Comparison of ENCODE assay signal across 14 mouse cellular contexts in genomic region chr11:89871587-89871986, GRCm38 (mm10).
DNase-seq lines count a peak whose midpoint lies in the region.
"Had no signal": no experiment of that assay in that cellular context is flagged by ENCODE, and none has a peak within 500 bp of the region (broad histone marks: within the 10 kb centered on the region; RNA-seq: fewer than 3 reads in every experiment).

No protein-coding gene starts in this region.

- DNase-seq in cerebellum, postnatal 36 days = peak; percentile 3 to 7
- DNase-seq in cerebellum, adult 8-10 months = no peak
- peak; percentile 72 for DNase-seq in left cerebral cortex, postnatal 4 days
- DNase-seq in left cerebral cortex, postnatal 25 days (ENCODE audit: low spot score in 2 of 2) = no peak
- peak; percentile 4 for DNase-seq in right cerebral cortex, postnatal 14 days
- DNase-seq in right cerebral cortex, postnatal 36 days (ENCODE audit: low spot score in 2 of 2) = no peak
- no peak for DNase-seq in urinary bladder, postnatal 14 days (ENCODE audit: low spot score)
- DNase-seq: adrenal gland, adult 2 months; adrenal gland, postnatal 36 days; heart, adult 2 months; heart, postnatal 4 days; kidney, adult 18-20 months; kidney, postnatal 25 days; liver, postnatal 0 days had no signal

- intact Hi-C loops in left cerebral cortex, postnatal 4 days (cut with DNase I) = no loop called here
- intact Hi-C loops in left cerebral cortex, postnatal 25 days (cut with DNase I) = no loop called here

Comparison
In these comparisons a context has a peak if more than half of its experiments do, and no peak if none do; other contexts are left out.
1. DNase-seq: peak in cerebellum, postnatal 36 days (2 of 2), left cerebral cortex, postnatal 4 days (single experiment) and right cerebral cortex, postnatal 14 days (single experiment); none in cerebellum, adult 8-10 months (single experiment), left cerebral cortex, postnatal 25 days (0 of 2), right cerebral cortex, postnatal 36 days (0 of 2) and urinary bladder, postnatal 14 days (single experiment).